Mouse (Mus musculus): ENCODE data around the gene Prodh2. TPM values are rescaled to one million over a fixed set of nuclear protein-coding genes. Genes with fewer than 3 reads are reported as not detected.

The Prodh2 gene
- total RNA-seq, 1 experiment = 0.80 TPM

- DNase-seq (ENCODE audit: low read depth, low spot score) = no peak
- Histone ChIP-seq H3K4me3 (ENCODE audit: insufficient read depth in 1 of 2, low read depth in 1 of 2, low read length in 2 of 2, poor library complexity in 1 of 2, severe bottlenecking in 1 of 2) (no peak overlapping the region), H3K4me1 (ENCODE audit: control insufficient read depth in 2 of 2, insufficient read depth in 2 of 2, low read length in 2 of 2, poor library complexity in 1 of 2) (peaks cover 0 to 8% of the 10 kb centered on the region in 2 experiments; a peak in 2 of 4 replicates), H3K9ac (ENCODE audit: insufficient read depth, low read depth, low read length, poor library complexity, severe bottlenecking) (no peak overlapping the region), H3K36me3 (ENCODE audit: control insufficient read depth, insufficient read depth, low read length, poor library complexity, severe bottlenecking) (peaks cover 3% of the 10 kb centered on the region; the same call in 1 of the 2 replicates), H3K27ac (ENCODE audit: insufficient read depth, low read depth, low read length, poor library complexity, severe bottlenecking) (no peak overlapping the region), H3K9me3 (ENCODE audit: control insufficient read depth, insufficient read depth, low read depth, low read length) (no peaks in the 10 kb centered on the region)
- in situ Hi-C loops (cut with MboI; ENCODE audit: low sequenced_read_pairs in 2 of 2, unreplicated experiment in 2 of 2) = no loop called here
- TF ChIP-seq MAFK (IDR thresholded peaks at IDR 0.05; ENCODE audit: insufficient read depth, low read depth, low read length) (no peak), HCFC1 (IDR thresholded peaks at IDR 0.05; ENCODE audit: borderline replicate concordance, insufficient read depth, low read length) (peak; percentile 69)
Measured at GRCm38 (mm10) chr7:30549880-30550279, 56.5 kb downstream of the Prodh2 start.

GRCm38 (mm10) chr7:30550603-30551002 lies 57.2 kb downstream of the Prodh2 start:
- H3K4me3 ChIP-seq (ENCODE audit: insufficient read depth in 1 of 2, low read depth in 1 of 2, low read length in 2 of 2, poor library complexity in 1 of 2, severe bottlenecking in 1 of 2) = no peak overlapping the region
- peaks cover 0 to 8% of the 10 kb centered on the region in 2 experiments; a peak in 2 of 4 replicates for H3K4me1 ChIP-seq (ENCODE audit: control insufficient read depth in 2 of 2, insufficient read depth in 2 of 2, low read length in 2 of 2, poor library complexity in 1 of 2)
- H3K27ac ChIP-seq (ENCODE audit: insufficient read depth, low read depth, low read length, poor library complexity, severe bottlenecking) = no peak overlapping the region
- H3K36me3 ChIP-seq (ENCODE audit: control insufficient read depth, insufficient read depth, low read length, poor library complexity, severe bottlenecking) = peaks cover 9% of the 10 kb centered on the region
- DNase-seq (ENCODE audit: low read depth, low spot score) = no peak
- no peak overlapping the region for H3K9ac ChIP-seq (ENCODE audit: insufficient read depth, low read depth, low read length, poor library complexity, severe bottlenecking)
- H3K9me3 ChIP-seq (ENCODE audit: control insufficient read depth, insufficient read depth, low read depth, low read length) = no peaks in the 10 kb centered on the region
- TF ChIP-seq ZC3H11A (IDR thresholded peaks at IDR 0.05; ENCODE audit: borderline replicate concordance, low read depth, low read length) = no peak
- TF ChIP-seq HCFC1 (IDR thresholded peaks at IDR 0.05; ENCODE audit: borderline replicate concordance, insufficient read depth, low read length) = no peak
- no peak for TF ChIP-seq ZNF384 (IDR thresholded peaks at IDR 0.05; ENCODE audit: low read depth, low read length)
- no peak for TF ChIP-seq MAFK (IDR thresholded peaks at IDR 0.05; ENCODE audit: insufficient read depth, low read depth, low read length)
- TF ChIP-seq CHD2 (IDR thresholded peaks at IDR 0.05; ENCODE audit: low read depth, low read length) = no peak
- in situ Hi-C loops (cut with MboI; ENCODE audit: low sequenced_read_pairs in 2 of 2, unreplicated experiment in 2 of 2) = no loop called here

GRCm38 (mm10) chr7:30551445-30552101 lies 58.2 kb downstream of the Prodh2 start:
- DNase-seq (ENCODE audit: low read depth, low spot score) = peak; percentile 69
- TF ChIP-seq ZNF384 (IDR thresholded peaks at IDR 0.05; ENCODE audit: low read depth, low read length) = no peak
- TF ChIP-seq HCFC1 (IDR thresholded peaks at IDR 0.05; ENCODE audit: borderline replicate concordance, insufficient read depth, low read length) = peak; percentile 94
- no peak for TF ChIP-seq MAFK (IDR thresholded peaks at IDR 0.05; ENCODE audit: insufficient read depth, low read depth, low read length)
- TF ChIP-seq ZC3H11A (IDR thresholded peaks at IDR 0.05; ENCODE audit: borderline replicate concordance, low read depth, low read length) = no peak
- no peak for TF ChIP-seq CHD2 (IDR thresholded peaks at IDR 0.05; ENCODE audit: low read depth, low read length)
- peak overlapping the region; percentile 95 for H3K27ac ChIP-seq (ENCODE audit: insufficient read depth, low read depth, low read length, poor library complexity, severe bottlenecking)
- H3K4me1 ChIP-seq (ENCODE audit: control insufficient read depth in 2 of 2, insufficient read depth in 2 of 2, low read length in 2 of 2, poor library complexity in 1 of 2) = peaks cover 0 to 8% of the 10 kb centered on the region in 2 experiments; a peak in 2 of 4 replicates
- H3K9ac ChIP-seq (ENCODE audit: insufficient read depth, low read depth, low read length, poor library complexity, severe bottlenecking) = peak overlapping the region; percentile 85
- H3K36me3 ChIP-seq (ENCODE audit: control insufficient read depth, insufficient read depth, low read length, poor library complexity, severe bottlenecking) = peaks cover 13% of the 10 kb centered on the region
- no peaks in the 10 kb centered on the region for H3K9me3 ChIP-seq (ENCODE audit: control insufficient read depth, insufficient read depth, low read depth, low read length)
- in situ Hi-C loops (cut with MboI; ENCODE audit: low sequenced_read_pairs in 2 of 2, unreplicated experiment in 2 of 2) = no loop called here
- H3K4me3 ChIP-seq (ENCODE audit: insufficient read depth in 1 of 2, low read depth in 1 of 2, low read length in 2 of 2, poor library complexity in 1 of 2, severe bottlenecking in 1 of 2) = peak overlapping the region; percentile 89 to 95

- Histone ChIP-seq H3K9ac (ENCODE audit: insufficient read depth, low read depth, low read length, poor library complexity, severe bottlenecking) (peak within 1 kb of the TSS; percentile 85), H3K36me3 (ENCODE audit: control insufficient read depth, insufficient read depth, low read length, poor library complexity, severe bottlenecking) (peaks cover 18% of the 10 kb centered on the region), H3K27ac (ENCODE audit: insufficient read depth, low read depth, low read length, poor library complexity, severe bottlenecking) (peak within 1 kb of the TSS; percentile 95), H3K4me3 (ENCODE audit: insufficient read depth in 1 of 2, low read depth in 1 of 2, low read length in 2 of 2, poor library complexity in 1 of 2, severe bottlenecking in 1 of 2) (peak within 1 kb of the TSS; percentile 89 to 95), H3K4me1 (ENCODE audit: control insufficient read depth in 2 of 2, insufficient read depth in 2 of 2, low read length in 2 of 2, poor library complexity in 1 of 2) (peaks cover 0 to 8% of the 10 kb centered on the region in 2 experiments; a peak in 2 of 4 replicates), H3K9me3 (ENCODE audit: control insufficient read depth, insufficient read depth, low read depth, low read length) (no peaks in the 10 kb centered on the region)
- in situ Hi-C loops (cut with MboI; ENCODE audit: low sequenced_read_pairs in 2 of 2, unreplicated experiment in 2 of 2) = no loop called here
- peak; percentile 99 for DNase-seq (ENCODE audit: low read depth, low spot score)
- TF ChIP-seq HCFC1 (IDR thresholded peaks at IDR 0.05; ENCODE audit: borderline replicate concordance, insufficient read depth, low read length) (peak; percentile 70; the same call in 1 of the 2 replicates), MAFK (IDR thresholded peaks at IDR 0.05; ENCODE audit: insufficient read depth, low read depth, low read length) (no peak), CHD2 (IDR thresholded peaks at IDR 0.05; ENCODE audit: low read depth, low read length) (peak; percentile 86), ZC3H11A (IDR thresholded peaks at IDR 0.05; ENCODE audit: borderline replicate concordance, low read depth, low read length) (no peak)
Measured at GRCm38 (mm10) chr7:30552102-30553020, 58.9 kb downstream of the Prodh2 start, which contains the start of the genes Hspb6 and Proser3. Hspb6 (plus strand) TSS chr7:30552178. Proser3 (minus strand) TSS chr7:30552299.
